Mouse (Mus musculus): ENCODE measurements around the gene Ttc39a.

- no peak for TF ChIP-seq CTCF (IDR thresholded peaks at IDR 0.05; ENCODE audit: low read depth)
- no peak for TF ChIP-seq EP300 (optimal IDR thresholded peaks at IDR 0.05)
These were observed 26.4 kb downstream of the Ttc39a start for GRCm38 (mm10) chr4:109432668-109433375.

Data from stomach, postnatal 0 days (tissue).